Mouse (Mus musculus) macrophage (primary cell): Measurements from ENCODE around the gene Ift74. TPM values are rescaled to one million over a fixed set of nuclear protein-coding genes. Genes with fewer than 3 reads are reported as not detected.
A peak's percentile ranks its signal among the peaks of the same experiment; 100 is the strongest.

Source experiments
- H3K27ac ChIP-seq: fragments of 350-480 bp; formaldehyde crosslinking; 2 replicates; pipeline ENCODE4 v1.9.0; 2021
- H3K36me3 ChIP-seq: fragments of 350-480 bp; formaldehyde crosslinking; 2 replicates; pipeline ENCODE4 v1.9.0; 2021; ENCODE audit errors: inconsistent target
- H3K4me3 ChIP-seq: fragments of 350-480 bp; formaldehyde crosslinking; 2 replicates; pipeline ENCODE4 v1.9.0; 2021; ENCODE audit errors: inconsistent target
- H3K79me2 ChIP-seq: fragments of 350-480 bp; formaldehyde crosslinking; 2 replicates; pipeline ENCODE4 v1.9.0; 2021; ENCODE audit errors: inconsistent target
- WGBS: methylation state at CpG from one replicate; pipeline ENCODE4 v1.1.7; 2026; ENCODE audit warnings: inconsistent platforms; ENCODE audit not compliant: missing documents; 5-methylcytosine and 5-hydroxymethylcytosine counted together
- polyA plus RNA-seq: library from polyadenylated mRNA; stranded (reverse); fragments of 250-400 nt; gene quantifications from 3 replicates; pipeline ENCODE4 v1.2.4, GENCODE M21; 2018; ENCODE audit warnings: inconsistent platforms
- total RNA-seq, 78 experiments: library from RNA; depleted of rRNA; stranded (reverse); fragments of 250-400 nt; gene quantifications; 1 replicate in 9 of 78; 2 replicates in 24 of 78; 3 replicates in 43 of 78; 4 replicates in 2 of 78; pipeline ENCODE4 v1.2.4; 2018; ENCODE audit warnings: inconsistent platforms in 56 of 78

Gene Ift74
- total RNA-seq (2018; cell fraction: chromatin; rRNA removed): 10 to 100 TPM in 16 of 26 experiments, 1 to 10 TPM in 9, under 1 TPM in 1; 0.94 to 26.1 (median 12.9) TPM
- 1 to 10 TPM; 5.1 to 9.5 (median 7.1) TPM for total RNA-seq (2018; cell fraction: cytosol; rRNA removed)
- 10 to 100 TPM in 7 of 26 experiments, 1 to 10 TPM in 19; 2.5 to 15.2 (median 6.8) TPM for total RNA-seq (2018; cell fraction: nucleus; rRNA removed)
- polyA plus RNA-seq: 7.3 to 14.6 TPM (median 8.3 TPM) in 3 replicates

GRCm38 (mm10) chr4:94613972-94614626 is at the start of gene Ift74:
Ift74 (plus strand) TSS chr4:94614491.
- H3K27ac ChIP-seq: 0 out of 2 replicates have a peak within 1 kb of the TSS, but pooled peaks have one; percentile 14
- H3K36me3 ChIP-seq: no peaks in the 10 kb centered on the region
- H3K79me2 ChIP-seq: no peaks in the 10 kb centered on the region
- peak within 1 kb of the TSS; percentile 75 for H3K4me3 ChIP-seq
- WGBS: 3% methylated on average over 28 of the region's 29 CpGs

- H3K79me2 ChIP-seq: no peaks in the 10 kb centered on the region
- H3K27ac ChIP-seq: no peak overlapping the region
- 100% methylated on average over 4 of the region's 4 CpGs for WGBS
- H3K36me3 ChIP-seq: peaks cover 41% of the 10 kb centered on the region
- H3K4me3 ChIP-seq: no peak overlapping the region
Measured at GRCm38 (mm10) chr4:94572677-94573076, 41.6 kb upstream of the Ift74 start.

GRCm38 (mm10) chr4:94591765-94592381 is 22.4 kb upstream of the Ift74 start:
- Histone ChIP-seq H3K36me3 (no peaks in the 10 kb centered on the region), H3K27ac (no peak overlapping the region), H3K4me3 (no peak overlapping the region), H3K79me2 (peaks cover 95% of the 10 kb centered on the region)
- 93% methylated on average over 4 of the region's 4 CpGs for WGBS

- Histone ChIP-seq H3K4me3 (no peak overlapping the region), H3K36me3 (no peaks in the 10 kb centered on the region), H3K27ac (no peak overlapping the region), H3K79me2 (peaks cover 99% of the 10 kb centered on the region)
Measured at GRCm38 (mm10) chr4:94592709-94593108, 21.6 kb upstream of the Ift74 start.

- Histone ChIP-seq H3K27ac (no peak overlapping the region), H3K4me3 (0 out of 2 replicates have a peak overlapping the region, but pooled peaks have one; percentile 82), H3K36me3 (no peaks in the 10 kb centered on the region), H3K79me2 (peaks cover 63% of the 10 kb centered on the region)
- WGBS: 81% methylated on average over 4 of the region's 4 CpGs
Measured at GRCm38 (mm10) chr4:94601395-94601794, 12.9 kb upstream of the Ift74 start.

GRCm38 (mm10) chr4:94602496-94603030 is 11.7 kb upstream of the Ift74 start:
- H3K36me3 ChIP-seq: no peaks in the 10 kb centered on the region
- 1% methylated on average over 33 of the region's 33 CpGs for WGBS
- peaks cover 52% of the 10 kb centered on the region for H3K79me2 ChIP-seq
- peak overlapping the region; percentile 57 for H3K27ac ChIP-seq
- peak overlapping the region; percentile 82 for H3K4me3 ChIP-seq

GRCm38 (mm10) chr4:94603031-94603629 is 11.2 kb upstream of the Ift74 start, which contains the start of gene Plaa:
Plaa (minus strand) TSS chr4:94603244.
- Histone ChIP-seq H3K27ac (peak within 1 kb of the TSS; percentile 62), H3K4me3 (peak within 1 kb of the TSS; percentile 82), H3K79me2 (peaks cover 47% of the 10 kb centered on the region), H3K36me3 (no peaks in the 10 kb centered on the region)
- WGBS: under 1% methylated on average over 51 of the region's 61 CpGs

- H3K36me3 ChIP-seq: no peaks in the 10 kb centered on the region
- WGBS: 88% methylated on average over 2 of the region's 2 CpGs
- peaks cover 33% of the 10 kb centered on the region for H3K79me2 ChIP-seq
- no peak overlapping the region for H3K27ac ChIP-seq
- H3K4me3 ChIP-seq: no peak overlapping the region
Measured at GRCm38 (mm10) chr4:94604452-94605019, 9.8 kb upstream of the Ift74 start.

- H3K27ac ChIP-seq: no peak overlapping the region
- 100% methylated on average over 2 of the region's 2 CpGs for WGBS
- no peak overlapping the region for H3K4me3 ChIP-seq
- H3K79me2 ChIP-seq: peaks cover 22% of the 10 kb centered on the region
- no peaks in the 10 kb centered on the region for H3K36me3 ChIP-seq
Measured at GRCm38 (mm10) chr4:94605591-94605990, 8.7 kb upstream of the Ift74 start.

GRCm38 (mm10) chr4:94610339-94610738 is 4.0 kb upstream of the Ift74 start:
- no peaks in the 10 kb centered on the region for H3K79me2 ChIP-seq
- no peak overlapping the region for H3K4me3 ChIP-seq
- H3K27ac ChIP-seq: no peak overlapping the region
- no peaks in the 10 kb centered on the region for H3K36me3 ChIP-seq
- 69% methylated on average over 3 of the region's 3 CpGs for WGBS

GRCm38 (mm10) chr4:94614627-94615006 is 326 bp downstream of the Ift74 start:
- Histone ChIP-seq H3K27ac (0 out of 2 replicates have a peak overlapping the region, but pooled peaks have one; percentile 14), H3K79me2 (no peaks in the 10 kb centered on the region), H3K4me3 (peak overlapping the region; percentile 75), H3K36me3 (no peaks in the 10 kb centered on the region)
- under 1% methylated on average over 18 of the region's 18 CpGs for WGBS

GRCm38 (mm10) chr4:94620077-94620476 is 5.8 kb downstream of the Ift74 start:
- H3K79me2 ChIP-seq: no peaks in the 10 kb centered on the region
- H3K36me3 ChIP-seq: no peaks in the 10 kb centered on the region
- H3K27ac ChIP-seq: no peak overlapping the region
- 73% methylated on average over 2 of the region's 2 CpGs for WGBS
- H3K4me3 ChIP-seq: no peak overlapping the region

- H3K27ac ChIP-seq: no peak overlapping the region
- no peaks in the 10 kb centered on the region for H3K79me2 ChIP-seq
- no peaks in the 10 kb centered on the region for H3K36me3 ChIP-seq
- no peak overlapping the region for H3K4me3 ChIP-seq
- 100% methylated on average over 2 of the region's 2 CpGs for WGBS
Measured at GRCm38 (mm10) chr4:94643141-94643540, 28.9 kb downstream of the Ift74 start.

- Histone ChIP-seq H3K79me2 (no peaks in the 10 kb centered on the region), H3K36me3 (no peaks in the 10 kb centered on the region), H3K27ac (no peak within 1 kb of the TSS), H3K4me3 (no peak within 1 kb of the TSS)
- WGBS: 95% methylated on average over 3 of the region's 3 CpGs
Measured at GRCm38 (mm10) chr4:94649920-94650319, 35.6 kb downstream of the Ift74 start, which contains the start of gene Lrrc19. Lrrc19 (minus strand) TSS chr4:94650144.
